Mouse (Mus musculus): ENCODE measurements around the gene Bcas3.

Bcas3 gene

DNA sequence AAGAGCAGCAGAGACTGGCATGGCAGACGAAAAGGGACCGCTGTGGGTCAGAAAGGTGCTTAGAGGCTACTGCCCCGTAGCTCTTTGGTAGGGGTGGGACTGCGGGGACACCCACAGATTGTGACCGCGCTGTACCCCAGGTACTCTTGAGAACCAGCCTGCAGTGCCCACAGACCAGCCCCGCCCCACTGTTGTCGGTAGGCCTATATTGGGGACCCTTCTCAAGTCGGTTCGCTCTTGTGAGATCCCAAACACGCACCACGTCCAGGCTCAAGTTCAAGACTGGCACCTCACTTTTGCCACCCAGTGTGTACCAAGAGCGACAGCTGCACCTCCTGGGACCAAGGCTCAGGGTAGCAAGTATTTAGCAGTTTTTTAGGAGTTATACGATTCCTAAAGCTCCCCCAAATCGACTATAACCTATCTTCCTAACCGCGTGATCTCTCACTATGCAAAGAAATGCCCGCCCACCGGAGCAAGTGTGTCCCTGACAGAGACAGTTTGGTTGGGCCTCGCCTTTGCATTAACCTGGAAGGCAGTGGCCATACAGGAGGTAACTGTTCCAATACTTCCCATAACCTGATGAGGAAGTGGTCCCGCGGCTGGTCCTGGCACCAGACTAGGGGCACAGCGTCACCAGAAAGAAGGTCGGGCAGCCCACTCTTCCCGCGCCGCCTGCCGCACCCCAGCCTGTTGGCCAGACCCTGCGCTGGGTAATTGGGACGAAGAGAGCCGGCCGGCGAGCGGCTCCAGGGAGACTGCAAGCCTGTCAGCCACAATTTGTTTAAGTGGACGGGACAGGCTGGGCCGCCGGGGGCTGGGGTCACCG lies 475.9 kb downstream of the Bcas3 start:
- in situ Hi-C loops (cut with MboI, MseI): loop anchor here (10.0 kb wide), 1 partner anchor 304 kb away; no protein-coding TSS in a partner anchor

- in situ Hi-C loops (cut with MboI, MseI): loop anchor here (10.0 kb wide), 1 partner anchor 305 kb away; no protein-coding TSS in a partner anchor
These were observed 476.8 kb downstream of the Bcas3 start for GRCm38 (mm10) chr11:85829520-85830440.

- in situ Hi-C loops (cut with MboI, MseI): no loop called here
These were observed 478.0 kb downstream of the Bcas3 start for GRCm38 (mm10) chr11:85830901-85831341.

GRCm38 (mm10) chr11:85831656-85832230 lies 478.8 kb downstream of the Bcas3 start:
- in situ Hi-C loops (cut with MboI, MseI): no loop called here

- in situ Hi-C loops (cut with MboI, MseI): no loop called here
These were observed 479.4 kb downstream of the Bcas3 start, which contains the start of gene Tbx2 for GRCm38 (mm10) chr11:85832231-85832924. TSS of gene Tbx2 (plus strand) at chr11:85832551.

DNA sequence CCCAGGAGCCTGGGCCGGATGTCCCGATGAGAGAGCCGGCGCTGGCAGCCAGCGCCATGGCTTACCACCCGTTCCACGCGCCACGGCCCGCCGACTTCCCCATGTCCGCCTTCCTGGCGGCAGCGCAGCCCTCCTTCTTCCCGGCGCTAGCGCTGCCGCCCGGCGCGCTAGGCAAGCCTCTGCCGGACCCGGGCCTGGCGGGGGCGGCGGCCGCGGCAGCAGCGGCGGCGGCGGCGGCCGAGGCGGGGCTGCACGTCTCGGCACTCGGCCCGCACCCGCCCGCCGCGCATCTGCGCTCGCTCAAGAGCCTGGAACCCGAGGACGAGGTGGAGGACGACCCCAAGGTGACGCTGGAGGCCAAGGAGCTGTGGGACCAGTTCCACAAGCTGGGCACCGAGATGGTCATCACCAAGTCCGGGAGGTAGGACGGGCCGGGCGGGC lies 480.1 kb downstream of the Bcas3 start:
- in situ Hi-C loops (cut with MboI, MseI): no loop called here

- in situ Hi-C loops (cut with MboI, MseI): no loop called here
These were observed 480.9 kb downstream of the Bcas3 start for GRCm38 (mm10) chr11:85833761-85834385.

DNA sequence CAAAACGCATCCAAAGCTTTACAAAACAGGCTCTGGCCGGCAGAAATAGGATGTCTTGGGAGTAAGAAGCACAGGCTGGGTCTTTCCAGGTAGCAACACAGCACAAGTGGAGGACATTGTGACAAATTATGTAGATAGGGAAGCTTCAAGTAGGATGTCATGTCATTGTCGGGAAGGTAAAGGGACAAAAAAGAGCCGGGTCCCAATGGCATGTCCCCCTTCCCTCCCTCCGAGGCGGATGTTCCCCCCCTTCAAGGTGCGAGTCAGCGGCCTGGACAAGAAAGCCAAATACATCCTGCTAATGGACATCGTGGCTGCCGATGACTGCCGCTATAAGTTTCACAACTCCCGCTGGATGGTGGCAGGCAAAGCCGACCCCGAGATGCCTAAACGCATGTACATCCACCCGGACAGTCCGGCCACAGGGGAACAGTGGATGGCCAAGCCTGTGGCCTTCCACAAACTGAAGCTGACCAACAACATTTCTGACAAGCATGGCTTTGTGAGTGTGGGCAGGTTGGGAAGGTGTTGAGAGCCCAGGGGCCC lies 481.5 kb downstream of the Bcas3 start:
- in situ Hi-C loops (cut with MboI, MseI): no loop called here

GRCm38 (mm10) chr11:85835001-85835752 lies 482.2 kb downstream of the Bcas3 start:
- in situ Hi-C loops (cut with MboI, MseI): loop anchor here (5.0 kb wide), 1 partner anchor 57 kb away; no protein-coding TSS in a partner anchor

DNA sequence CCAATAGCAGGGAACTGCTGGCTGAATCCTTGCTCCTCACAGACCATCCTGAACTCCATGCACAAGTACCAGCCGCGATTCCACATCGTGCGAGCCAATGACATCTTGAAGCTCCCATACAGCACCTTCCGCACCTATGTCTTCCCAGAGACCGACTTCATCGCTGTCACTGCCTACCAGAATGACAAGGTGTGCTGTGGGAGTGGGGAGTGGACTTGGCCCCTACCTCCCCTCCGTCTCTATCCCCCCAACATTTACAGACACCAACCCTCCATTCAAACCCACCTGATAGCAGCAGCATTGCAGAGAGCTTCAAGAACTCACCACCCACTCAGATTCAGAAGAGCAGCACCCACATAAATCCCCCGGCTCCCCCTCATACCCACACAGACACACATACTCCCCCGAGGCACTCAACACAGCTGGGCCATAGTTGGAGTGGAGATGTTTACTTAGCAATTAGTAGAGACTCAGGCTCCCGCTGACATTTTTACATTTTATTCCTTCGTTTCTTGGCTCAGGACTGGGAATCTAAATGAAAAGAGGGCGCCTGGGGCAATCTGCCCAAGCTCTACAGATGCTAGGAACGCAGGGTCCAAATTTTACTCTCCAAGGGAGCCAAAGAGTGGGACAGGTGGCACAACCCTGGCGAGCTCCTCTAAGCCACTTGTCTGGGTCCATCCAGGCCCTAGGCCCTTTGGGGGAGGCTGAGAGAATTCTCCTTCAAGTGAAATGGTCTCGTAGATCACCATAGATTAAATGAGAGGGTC lies 483.0 kb downstream of the Bcas3 start:
- in situ Hi-C loops (cut with MboI, MseI): loop anchor here (5.0 kb wide), 1 partner anchor 56 kb away; no protein-coding TSS in a partner anchor

DNA sequence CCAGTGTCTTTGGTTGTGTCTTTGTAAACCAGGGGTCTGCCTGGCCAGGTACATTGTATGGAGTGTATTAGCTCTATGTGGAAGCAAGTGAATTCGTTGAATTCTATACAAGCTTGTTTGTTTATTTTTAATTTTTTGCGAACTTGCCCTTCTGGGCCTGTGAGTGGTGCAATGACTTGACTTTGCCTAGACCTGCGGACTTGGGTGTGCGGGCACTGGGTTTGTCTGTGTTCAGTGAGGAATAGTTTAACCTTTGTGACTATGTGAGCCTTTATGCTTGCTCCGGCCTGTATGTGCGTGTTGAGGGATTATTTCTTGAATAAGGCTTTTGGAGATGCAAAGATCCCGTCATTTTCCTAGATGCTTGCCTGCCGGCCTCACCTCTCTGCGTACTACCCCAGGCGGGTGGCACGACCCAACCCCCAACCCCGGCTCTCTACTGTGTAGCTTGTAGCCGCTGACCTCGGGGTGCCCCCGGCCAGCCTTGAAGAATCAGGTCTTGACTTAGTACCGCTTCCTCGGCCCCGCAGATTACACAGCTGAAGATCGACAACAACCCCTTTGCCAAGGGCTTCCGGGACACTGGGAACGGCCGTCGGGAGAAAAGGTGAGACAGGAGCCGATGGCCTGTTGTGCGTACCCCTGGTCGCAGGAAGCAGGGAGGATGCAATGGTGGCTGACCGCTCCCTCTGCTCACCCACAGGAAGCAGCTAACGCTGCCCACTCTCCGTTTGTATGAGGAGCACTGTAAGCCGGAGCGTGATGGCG lies 483.7 kb downstream of the Bcas3 start:
- in situ Hi-C loops (cut with MboI, MseI): loop anchor here (5.0 kb wide), 1 partner anchor 56 kb away; no protein-coding TSS in a partner anchor

DNA sequence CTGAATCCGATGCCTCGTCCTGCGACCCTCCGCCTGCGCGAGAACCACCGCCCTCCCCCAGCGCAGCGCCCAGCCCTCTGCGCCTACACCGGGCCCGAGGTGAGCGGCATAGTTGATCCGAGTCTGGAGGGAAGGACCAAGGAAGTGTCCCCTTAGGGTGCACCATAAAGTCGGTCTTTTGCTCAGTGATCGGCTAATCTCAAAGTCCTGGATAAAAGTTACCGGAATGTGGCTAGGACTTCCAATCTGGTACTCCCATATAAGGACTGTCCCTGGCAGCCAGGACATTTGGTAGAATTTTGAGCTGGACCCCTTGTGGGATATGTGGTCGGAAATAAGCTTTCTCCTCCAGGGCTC lies 484.3 kb downstream of the Bcas3 start:
- in situ Hi-C loops (cut with MboI, MseI): loop anchor here (5.0 kb wide), 1 partner anchor 55 kb away; no protein-coding TSS in a partner anchor

- in situ Hi-C loops (cut with MboI, MseI): loop anchor here (5.0 kb wide), 1 partner anchor 54 kb away; no protein-coding TSS in a partner anchor
These were observed 484.9 kb downstream of the Bcas3 start for GRCm38 (mm10) chr11:85837648-85838423.

DNA sequence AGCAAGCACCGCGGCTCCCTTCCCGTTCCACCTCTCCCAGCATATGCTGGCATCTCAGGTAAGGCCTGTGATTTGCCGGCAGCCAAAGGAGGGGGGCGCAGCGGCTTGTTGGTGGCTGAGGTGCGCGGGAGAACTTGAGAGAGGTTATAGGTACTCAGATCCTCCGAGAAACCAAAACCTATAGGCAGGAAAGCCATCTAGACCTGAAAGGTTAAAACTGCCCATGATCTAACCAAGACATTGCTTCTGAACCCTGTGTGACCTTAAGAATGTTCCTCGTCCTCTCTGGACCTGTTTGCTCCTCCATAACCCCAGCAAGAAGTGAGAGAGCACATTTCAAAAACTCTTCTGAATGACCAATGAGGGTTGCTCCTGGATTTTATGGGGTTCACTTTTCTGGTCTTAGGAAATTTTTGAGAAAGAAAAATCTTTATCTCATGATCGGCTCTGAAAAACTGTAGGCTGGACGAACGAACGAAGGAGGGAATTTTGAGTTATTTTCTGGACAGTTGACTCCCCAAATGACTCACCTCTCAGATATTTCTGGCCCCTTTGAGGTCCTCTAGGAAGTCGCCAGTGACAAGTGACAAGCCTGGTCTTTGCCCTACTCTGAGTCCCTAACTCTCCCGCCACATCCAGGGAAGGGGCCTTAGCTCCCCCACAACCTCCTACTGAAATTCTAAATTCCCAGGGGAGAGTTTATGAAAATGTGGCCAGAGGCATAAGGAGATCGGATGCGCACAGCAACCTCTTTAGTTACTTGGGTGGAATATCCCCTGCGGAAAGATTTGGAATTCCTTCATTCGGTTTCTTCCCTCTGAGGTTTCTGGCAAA lies 485.7 kb downstream of the Bcas3 start:
- in situ Hi-C loops (cut with MboI, MseI): loop anchor here (5.0 kb wide), 1 partner anchor 54 kb away; no protein-coding TSS in a partner anchor

GRCm38 (mm10) chr11:85839258-85840030 lies 486.5 kb downstream of the Bcas3 start:
- in situ Hi-C loops (cut with MboI, MseI): loop anchor here (5.0 kb wide), 2 partner anchors 53 to 88 kb away; no protein-coding TSS in a partner anchor

All from T-helper 2 cell (primary cell).